Mouse (Mus musculus) liver, embryonic 11.5 days (tissue): ENCODE measurements around the gene Man2c1. TPM values are rescaled to one million over a fixed set of nuclear protein-coding genes. Genes with fewer than 3 reads are reported as not detected.

Source experiments
- ATAC-seq: fragments of 200-750 bp; cut with Nextera tagmentation; replicated peaks from 2 replicates; pipeline ENCODE4 v1.8.0; 2017; ENCODE audit warnings: moderate number of reproducible peaks, mild to moderate bottlenecking, moderate TSS enrichment, moderate library complexity; ENCODE audit not compliant: low FRiP score
- DNase-seq: peaks from one replicate; pipeline ENCODE4 v3.0.0-alpha.2; 2017; ENCODE audit warnings: low spot score
- H3K27ac ChIP-seq: fragments of 300-500 bp; sonication (generic); 2 replicates; pipeline ENCODE4 v1.5.1; 2014; ENCODE audit warnings: mild to moderate bottlenecking, low read depth, low read length, control low read depth
- H3K27me3 ChIP-seq: fragments of 300-500 bp; sonication (generic); replicated peaks from 2 replicates; pipeline ENCODE4 v1.6.1; 2014; ENCODE audit warnings: low read length, mixed read lengths; ENCODE audit not compliant: control insufficient read depth, insufficient read depth
- H3K36me3 ChIP-seq: fragments of 300-500 bp; sonication (generic); 2 replicates; pipeline ENCODE4 v1.6.1; 2014; ENCODE audit warnings: mild to moderate bottlenecking, low read length, moderate library complexity, mixed read lengths; ENCODE audit not compliant: control insufficient read depth, insufficient read depth
- H3K4me1 ChIP-seq: fragments of 300-500 bp; sonication (generic); replicated peaks from 2 replicates; pipeline ENCODE4 v1.6.1; 2014; ENCODE audit warnings: low read length, mixed read lengths; ENCODE audit not compliant: control insufficient read depth, insufficient read depth
- H3K4me2 ChIP-seq: fragments of 300-500 bp; sonication (generic); 2 replicates; pipeline ENCODE4 v1.6.1; 2014; ENCODE audit warnings: mild to moderate bottlenecking, control low read depth, moderate library complexity
- H3K4me3 ChIP-seq: fragments of 300-500 bp; sonication (generic); 2 replicates; pipeline ENCODE4 v1.5.1; 2014; ENCODE audit warnings: low read depth, low read length, control low read depth
- H3K9ac ChIP-seq: fragments of 300-500 bp; sonication (generic); 2 replicates; pipeline ENCODE4 v1.6.1; 2014; ENCODE audit warnings: low read depth, low read length, control low read depth
- H3K9me3 ChIP-seq: fragments of 300-500 bp; sonication (generic); 2 replicates; pipeline ENCODE4 v1.6.1; 2016; ENCODE audit warnings: low read length, inconsistent platforms, mixed read lengths; ENCODE audit not compliant: control insufficient read depth
- WGBS: fragments of 180-500 bp; shearing (Covaris S2); extraction: QIAGEN DNeasy Blood & Tissue Kit; methylation state at CpG from one replicate; pipeline ENCODE4 v1.1.7; 2014; 5-methylcytosine and 5-hydroxymethylcytosine counted together
- polyA plus RNA-seq: library from polyadenylated mRNA; unstranded; fragments of >200 nt; fragmentation: Nextera tagmentation; extraction: Ambion mirVana; gene quantifications from 2 replicates; pipeline ENCODE4 v1.2.1, GENCODE M21; 2014

Man2c1 gene
- polyA plus RNA-seq, 1 experiment from 2014 or later: 45.0 TPM

DNA sequence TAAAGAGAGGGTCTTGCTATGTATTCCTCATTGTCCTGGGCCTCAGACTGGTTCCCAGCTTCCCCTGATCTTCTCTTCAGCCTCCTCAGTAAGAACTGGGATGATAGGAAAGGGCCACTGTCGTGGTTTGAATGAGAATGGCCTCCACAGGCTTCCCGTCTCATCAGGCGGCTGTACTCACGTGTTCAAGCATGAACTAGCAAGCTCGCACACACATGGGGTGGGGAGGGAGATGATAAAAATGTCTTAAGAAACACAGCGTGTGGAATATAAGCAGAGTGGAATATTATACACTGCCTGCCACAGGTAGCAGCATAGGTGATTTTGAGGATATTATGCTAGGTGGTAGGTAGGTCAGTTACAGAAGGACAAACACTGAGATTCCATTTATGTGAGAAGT lies 18.5 kb downstream of the Man2c1 start:
- H3K27me3 ChIP-seq: no peaks in the 10 kb centered on the region
- ATAC-seq (no peak), DNase-seq (no peak)
- H3K9me3 ChIP-seq: no peaks in the 10 kb centered on the region
- H3K9ac ChIP-seq: peak overlapping the region; percentile 80
- no peak overlapping the region for H3K27ac ChIP-seq
- H3K4me2 ChIP-seq: peak overlapping the region; percentile 91
- WGBS: 75% methylated on average over 6 of the region's 6 CpGs
- H3K4me1 ChIP-seq: peaks cover 6% of the 10 kb centered on the region; the same call in 1 of the 2 replicates
- peak overlapping the region; percentile 62 for H3K4me3 ChIP-seq
- no peaks in the 10 kb centered on the region; the same call in 1 of the 2 replicates for H3K36me3 ChIP-seq

DNA sequence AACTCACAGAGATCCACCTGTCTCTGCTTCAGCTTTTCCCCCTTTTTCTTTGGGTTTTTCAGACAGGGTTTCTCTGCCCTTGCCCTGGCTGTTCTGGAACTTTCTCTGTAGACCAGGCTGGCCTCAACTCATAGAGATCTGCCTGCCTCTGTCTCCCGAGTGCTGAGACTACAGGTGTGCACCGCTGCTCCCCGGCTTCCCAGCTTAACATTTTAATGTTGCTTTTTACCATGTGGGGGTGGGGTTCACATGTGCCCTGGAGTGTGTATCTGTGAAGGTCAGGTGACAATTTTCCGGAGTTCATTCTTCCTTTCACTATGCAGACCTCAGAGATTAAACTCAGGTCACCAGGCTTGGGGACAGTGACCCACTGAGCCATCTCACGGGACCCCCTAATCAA lies 19.7 kb downstream of the Man2c1 start:
- WGBS: 77% methylated on average over 5 of the region's 5 CpGs
- no peak overlapping the region for H3K4me3 ChIP-seq
- ATAC-seq (no peak), DNase-seq (no peak)
- no peaks in the 10 kb centered on the region for H3K27me3 ChIP-seq
- H3K9ac ChIP-seq: no peak overlapping the region
- H3K9me3 ChIP-seq: no peaks in the 10 kb centered on the region
- H3K4me2 ChIP-seq: no peak overlapping the region
- H3K27ac ChIP-seq: no peak overlapping the region
- H3K36me3 ChIP-seq: 0 out of 2 replicates have a peak, but pooled peaks cover 2% of the 10 kb centered on the region
- peaks cover 6% of the 10 kb centered on the region; the same call in 1 of the 2 replicates for H3K4me1 ChIP-seq

DNA sequence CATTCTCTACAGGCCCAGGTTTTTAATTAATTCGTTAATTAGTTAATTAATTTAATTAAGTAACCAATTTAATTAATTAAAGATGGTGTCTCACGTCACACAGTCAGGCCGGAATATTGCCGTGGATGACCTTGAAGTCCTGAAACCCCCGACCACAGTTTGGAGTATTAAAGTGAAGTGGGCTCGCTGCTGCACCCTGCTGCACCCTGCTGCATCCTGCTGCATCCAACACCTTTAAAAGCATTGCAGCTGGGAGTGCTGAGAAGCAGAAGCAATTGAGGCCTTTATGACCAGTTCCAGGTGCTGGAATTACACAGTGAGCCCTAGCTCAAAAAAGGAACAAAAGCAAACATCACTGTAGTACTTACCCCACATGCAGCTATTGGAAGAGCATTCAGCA lies 21.8 kb downstream of the Man2c1 start:
- no peak overlapping the region for H3K4me2 ChIP-seq
- H3K36me3 ChIP-seq: 0 out of 2 replicates have a peak, but pooled peaks cover 2% of the 10 kb centered on the region
- peaks cover 3% of the 10 kb centered on the region; the same call in 1 of the 2 replicates for H3K4me1 ChIP-seq
- no peaks in the 10 kb centered on the region for H3K27me3 ChIP-seq
- no peak overlapping the region for H3K9ac ChIP-seq
- no peak overlapping the region for H3K4me3 ChIP-seq
- no peaks in the 10 kb centered on the region for H3K9me3 ChIP-seq
- H3K27ac ChIP-seq: no peak overlapping the region
- ATAC-seq (no peak), DNase-seq (no peak)
- WGBS: 56% methylated on average over 6 of the region's 6 CpGs

DNA sequence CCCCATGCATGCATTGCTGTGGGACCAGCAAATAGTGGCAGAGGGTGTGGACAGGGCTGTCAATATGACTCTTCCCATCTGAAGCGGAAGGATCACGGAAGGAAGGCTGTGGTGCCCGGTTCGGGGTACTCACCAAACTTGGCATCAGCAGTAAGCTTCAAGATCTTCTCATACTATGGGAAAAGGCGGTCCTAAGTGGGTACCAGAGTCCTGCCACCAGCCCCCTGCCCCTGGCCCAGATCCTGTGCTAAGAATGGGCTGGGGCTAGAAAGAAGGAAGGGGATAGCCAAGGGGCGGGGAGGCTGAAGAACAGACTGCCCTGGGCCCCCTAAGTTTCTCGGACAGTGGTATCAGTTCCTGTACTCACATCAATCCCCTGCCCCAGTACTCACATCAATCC lies 25.9 kb downstream of the Man2c1 start:
- Histone ChIP-seq H3K4me2 (no peak overlapping the region), H3K9me3 (no peaks in the 10 kb centered on the region), H3K36me3 (0 out of 2 replicates have a peak, but pooled peaks cover 2% of the 10 kb centered on the region), H3K4me1 (peaks cover 6% of the 10 kb centered on the region), H3K9ac (no peak overlapping the region), H3K27me3 (no peaks in the 10 kb centered on the region), H3K4me3 (no peak overlapping the region), H3K27ac (no peak overlapping the region)
- no peak for ATAC-seq
- no peak for DNase-seq
- WGBS: 88% methylated on average over 7 of the region's 7 CpGs

DNA sequence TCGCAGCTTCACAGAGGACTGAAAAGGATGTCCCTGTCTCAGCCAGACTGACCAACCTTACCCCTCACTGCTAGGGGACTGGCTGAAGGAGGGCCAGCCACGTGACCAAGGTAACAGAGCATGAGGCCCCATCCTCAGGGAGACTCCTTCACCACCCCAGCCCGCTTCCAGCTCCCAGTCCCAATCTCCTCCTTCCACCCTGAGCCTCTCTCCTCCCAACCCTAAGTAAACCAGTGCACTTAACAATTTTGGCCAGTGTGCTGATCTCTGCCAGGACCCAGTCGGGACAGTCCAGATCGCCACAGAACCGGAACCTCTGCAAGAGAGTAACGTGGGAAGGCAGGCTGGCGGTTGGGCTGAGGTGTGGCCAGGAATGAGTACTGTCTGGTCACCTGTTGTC lies 26.3 kb downstream of the Man2c1 start:
- ATAC-seq: no peak
- H3K27me3 ChIP-seq: no peaks in the 10 kb centered on the region
- H3K4me1 ChIP-seq: peaks cover 6% of the 10 kb centered on the region
- no peak overlapping the region for H3K27ac ChIP-seq
- no peak overlapping the region for H3K9ac ChIP-seq
- 82% methylated on average over 8 of the region's 8 CpGs for WGBS
- no peak for DNase-seq
- H3K9me3 ChIP-seq: no peaks in the 10 kb centered on the region
- H3K4me2 ChIP-seq: peak overlapping the region; percentile 76
- peak overlapping the region; percentile 94; the same call in 1 of the 2 replicates for H3K4me3 ChIP-seq
- 0 out of 2 replicates have a peak, but pooled peaks cover 2% of the 10 kb centered on the region for H3K36me3 ChIP-seq

DNA sequence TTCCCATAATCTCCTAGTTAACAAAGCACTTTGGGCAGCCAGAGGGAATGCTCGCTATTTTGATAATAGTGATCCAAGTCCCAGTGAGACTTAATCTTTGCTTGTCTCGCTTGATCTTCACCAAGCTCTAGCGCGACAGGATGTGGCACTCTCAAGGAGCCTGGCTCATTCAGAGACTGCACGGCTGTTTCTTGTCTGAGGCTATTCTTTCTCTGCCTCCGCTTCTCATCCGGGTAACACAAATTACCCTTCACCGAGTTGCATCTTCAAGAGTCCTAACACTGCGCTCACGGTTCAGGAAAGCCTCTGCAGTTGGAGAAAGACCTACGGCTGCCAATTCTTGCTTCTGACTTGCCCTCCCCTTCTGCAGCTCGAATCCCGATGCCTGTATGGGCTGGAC lies 27.0 kb downstream of the Man2c1 start:
- peak overlapping the region; percentile 79 for H3K9ac ChIP-seq
- H3K4me3 ChIP-seq: peak overlapping the region; percentile 94
- H3K9me3 ChIP-seq: no peaks in the 10 kb centered on the region
- H3K27ac ChIP-seq: no peak overlapping the region
- 29% methylated on average over 13 of the region's 13 CpGs for WGBS
- H3K36me3 ChIP-seq: 0 out of 2 replicates have a peak, but pooled peaks cover 2% of the 10 kb centered on the region
- no peaks in the 10 kb centered on the region for H3K27me3 ChIP-seq
- ATAC-seq (no peak), DNase-seq (no peak)
- peak overlapping the region; percentile 76 for H3K4me2 ChIP-seq
- peaks cover 6% of the 10 kb centered on the region for H3K4me1 ChIP-seq

DNA sequence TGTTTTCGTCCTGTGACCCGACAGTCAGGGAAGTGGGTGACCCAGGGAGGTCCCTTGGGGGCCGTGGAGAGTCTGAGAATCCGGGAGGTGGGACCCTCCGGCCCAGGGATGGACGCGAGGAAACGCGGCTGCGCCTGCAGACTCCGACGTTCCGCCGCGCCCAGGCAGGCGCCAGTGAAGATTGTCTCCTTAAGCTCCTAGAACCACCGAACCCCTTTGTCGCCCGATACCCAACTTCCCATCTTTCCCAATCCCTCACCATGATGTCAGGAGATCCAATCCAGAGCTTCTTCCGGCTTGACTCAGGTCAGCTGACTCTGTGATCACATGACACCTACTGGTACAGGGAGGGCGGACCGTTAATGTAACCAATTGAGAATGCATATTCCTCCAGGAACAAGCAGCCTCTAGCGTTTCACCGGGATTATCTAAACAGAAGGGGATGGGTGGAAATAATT lies 27.6 kb downstream of the Man2c1 start, which contains the start of gene Commd4:
Gene Commd4, minus strand, starts transcription at position 319 of the 458 bp plus-strand sequence.
- Histone ChIP-seq H3K4me2 (peak within 1 kb of the TSS; percentile 76), H3K9ac (peak within 1 kb of the TSS; percentile 79), H3K9me3 (no peaks in the 10 kb centered on the region), H3K36me3 (0 out of 2 replicates have a peak, but pooled peaks cover 2% of the 10 kb centered on the region), H3K4me1 (peaks cover 6% of the 10 kb centered on the region), H3K4me3 (peak within 1 kb of the TSS; percentile 94), H3K27ac (no peak within 1 kb of the TSS), H3K27me3 (no peaks in the 10 kb centered on the region)
- DNase-seq (peak; percentile 85), ATAC-seq (peak; percentile 79)
- WGBS: under 1% methylated on average over 24 of the region's 24 CpGs

DNA sequence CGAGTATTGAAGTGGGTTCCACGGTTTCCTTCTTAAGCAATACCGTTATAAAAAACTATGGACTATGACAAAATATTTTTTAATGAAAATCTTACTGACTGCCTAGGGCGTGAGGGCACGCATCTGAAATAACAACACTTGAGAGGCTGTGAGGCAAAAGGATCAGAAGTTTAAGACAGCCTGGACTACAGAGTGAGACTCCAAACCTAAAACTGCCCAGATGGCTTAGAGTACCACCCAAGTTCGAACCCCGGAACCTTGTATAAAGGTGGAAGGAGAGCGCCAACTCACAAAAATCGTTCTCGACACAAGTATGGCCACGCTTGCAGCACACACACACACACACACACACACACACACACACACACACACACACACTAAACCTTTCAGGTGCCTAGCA lies 28.0 kb downstream of the Man2c1 start:
- 38% methylated on average over 11 of the region's 11 CpGs for WGBS
- H3K9ac ChIP-seq: peak overlapping the region; percentile 79

DNA sequence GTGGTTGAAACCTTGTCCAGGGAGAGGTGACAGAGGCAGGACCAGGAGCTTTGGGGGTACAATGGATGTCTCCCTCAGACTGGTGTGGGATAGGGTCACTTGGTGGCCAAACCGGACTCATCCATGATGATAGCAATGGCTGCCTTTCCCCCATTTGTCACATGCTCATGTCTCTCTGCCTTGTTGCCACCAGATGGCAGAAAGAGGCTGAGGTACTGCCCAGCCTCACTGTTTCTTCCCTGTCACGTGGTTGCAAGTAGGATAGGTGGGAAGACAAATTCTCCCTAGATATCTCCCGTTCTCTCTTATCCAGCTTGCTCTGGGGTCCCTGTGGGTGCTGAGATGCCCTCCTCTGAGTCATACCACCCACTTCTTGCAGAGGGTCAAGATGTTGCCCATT lies 32.0 kb downstream of the Man2c1 start:
- no peak overlapping the region for H3K4me2 ChIP-seq
- H3K9me3 ChIP-seq: no peaks in the 10 kb centered on the region
- peaks cover 2% of the 10 kb centered on the region for H3K4me1 ChIP-seq
- no peaks in the 10 kb centered on the region for H3K27me3 ChIP-seq
- H3K4me3 ChIP-seq: no peak overlapping the region
- WGBS: 18% methylated on average over 3 of the region's 3 CpGs
- no peaks in the 10 kb centered on the region for H3K36me3 ChIP-seq
- H3K27ac ChIP-seq: no peak overlapping the region
- ATAC-seq (no peak), DNase-seq (no peak)
- H3K9ac ChIP-seq: no peak overlapping the region

More for the DNA sequence above, 28.0 kb downstream of the Man2c1 start:
- H3K4me3 ChIP-seq: peak overlapping the region; percentile 94
- H3K4me1 ChIP-seq: peaks cover 6% of the 10 kb centered on the region
- no peaks in the 10 kb centered on the region for H3K9me3 ChIP-seq
- H3K27me3 ChIP-seq: no peaks in the 10 kb centered on the region
- H3K4me2 ChIP-seq: peak overlapping the region; percentile 76
- no peak overlapping the region for H3K27ac ChIP-seq
- DNase-seq (no peak), ATAC-seq (no peak)
- H3K36me3 ChIP-seq: 0 out of 2 replicates have a peak, but pooled peaks cover 2% of the 10 kb centered on the region
